Mouse (Mus musculus) forebrain, postnatal 0 days (tissue): ENCODE data around the gene Zbtb32. TPM values are rescaled to one million over a fixed set of nuclear protein-coding genes. Genes with fewer than 3 reads are reported as not detected.

Experiments
- ATAC-seq: fragments of 200-750 bp; cut with Nextera tagmentation; 2 replicates; pipeline ENCODE4 v1.8.0; 2017; ENCODE audit warnings: mild to moderate bottlenecking, moderate library complexity
- DNase-seq: peaks from one replicate; pipeline ENCODE4 v3.0.0-alpha.2; 2015
- H3K27ac ChIP-seq: fragments of 300-500 bp; sonication (generic); 2 replicates; pipeline ENCODE4 v1.5.1; 2014; ENCODE audit warnings: low read depth, mild to moderate bottlenecking, antibody characterized with exemption, low read length, moderate library complexity, mixed read lengths
- H3K27me3 ChIP-seq: fragments of 300-500 bp; sonication (generic); 2 replicates; pipeline ENCODE4 v1.6.1; 2014; ENCODE audit warnings: mild to moderate bottlenecking, low read length, mixed read lengths; ENCODE audit not compliant: insufficient read depth
- H3K36me3 ChIP-seq: fragments of 300-500 bp; sonication (generic); 2 replicates; pipeline ENCODE4 v1.6.1; 2014; ENCODE audit warnings: mild to moderate bottlenecking, moderate library complexity; ENCODE audit not compliant: insufficient read depth
- H3K4me1 ChIP-seq: fragments of 300-500 bp; sonication (generic); 2 replicates; pipeline ENCODE4 v1.6.1; 2014; ENCODE audit warnings: antibody characterized with exemption; ENCODE audit not compliant: insufficient read depth
- H3K4me2 ChIP-seq: fragments of 300-500 bp; sonication (generic); 2 replicates; pipeline ENCODE4 v1.6.1; 2014; ENCODE audit warnings: low read depth, mild to moderate bottlenecking, moderate library complexity
- H3K4me3 ChIP-seq: fragments of 300-500 bp; sonication (generic); 2 replicates; pipeline ENCODE4 v1.5.1; 2014; ENCODE audit warnings: low read depth, low read length, mixed read lengths
- H3K9ac ChIP-seq: fragments of 300-500 bp; sonication (generic); 2 replicates; pipeline ENCODE4 v1.6.1; 2014; ENCODE audit warnings: mild to moderate bottlenecking
- H3K9me3 ChIP-seq: fragments of 300-500 bp; sonication (generic); 2 replicates; pipeline ENCODE4 v1.6.1; 2016; ENCODE audit warnings: low read length
- CTCF ChIP-seq: sonication (generic); IDR thresholded peaks from 2 replicates; pipeline ENCODE4 v1.5.1; 2016; ENCODE audit warnings: antibody characterized with exemption, control low read depth, low read depth
- WGBS: fragments of 180-500 bp; shearing (Covaris S2); extraction: QIAGEN DNeasy Blood & Tissue Kit; methylation state at CpG from one replicate; pipeline ENCODE4 v1.1.7; 2014; 5-methylcytosine and 5-hydroxymethylcytosine counted together
- polyA plus RNA-seq: library from polyadenylated mRNA; unstranded; fragments of >200 nt; fragmentation: Nextera tagmentation; extraction: Ambion mirVana; gene quantifications from 2 replicates; pipeline ENCODE4 v1.2.1, GENCODE M21; 2015
- total RNA-seq: library from RNA; depleted of rRNA; stranded (reverse); fragments of >200 nt; gene quantifications from 2 replicates; pipeline ENCODE4 v1.2.3, GENCODE M21; 2014

Gene Zbtb32
- total and polyA plus RNA-seq, 2 experiments from 2014 or later = 0.17 TPM; not detected in 1

- ATAC-seq (no peak), DNase-seq (no peak)
- whole genome bisulfite sequencing = 87% methylated on average over 5 of the region's 5 CpGs
- Histone ChIP-seq H3K9ac (no peak overlapping the region), H3K27me3 (peaks cover 4% of the 10 kb centered on the region), H3K9me3 (no peaks in the 10 kb centered on the region), H3K4me3 (no peak overlapping the region), H3K36me3 (peaks cover 16% of the 10 kb centered on the region), H3K27ac (no peak overlapping the region), H3K4me1 (no peaks in the 10 kb centered on the region), H3K4me2 (peak overlapping the region; percentile 77)
- TF ChIP-seq CTCF = no peak
Measured at GRCm38 (mm10) chr7:30626647-30627046, 27.9 kb upstream of the Zbtb32 start.

- Histone ChIP-seq H3K4me1 (no peaks in the 10 kb centered on the region), H3K36me3 (peaks cover 21% of the 10 kb centered on the region), H3K4me2 (peak within 1 kb of the TSS; percentile 77), H3K27me3 (no peaks in the 10 kb centered on the region; the same call in 1 of the 2 replicates), H3K9ac (peak within 1 kb of the TSS; percentile 77), H3K4me3 (peak within 1 kb of the TSS; percentile 77), H3K27ac (peak within 1 kb of the TSS; percentile 43; the same call in 1 of the 2 replicates), H3K9me3 (no peaks in the 10 kb centered on the region)
- no peak for TF ChIP-seq CTCF
- DNase-seq (peak; percentile 96), ATAC-seq (peak; percentile 97)
- 2% methylated on average over 44 of the region's 44 CpGs for WGBS
Measured at GRCm38 (mm10) chr7:30625530-30626384, 27.0 kb upstream of the Zbtb32 start, which contains the start of gene Cox6b1. Gene Cox6b1, minus strand, starts transcription at chr7:30626151.

- no peak overlapping the region for H3K4me3 ChIP-seq
- H3K27ac ChIP-seq = no peak overlapping the region
- H3K9me3 ChIP-seq = no peaks in the 10 kb centered on the region
- DNase-seq (no peak), ATAC-seq (no peak)
- H3K4me1 ChIP-seq = no peaks in the 10 kb centered on the region
- peak; percentile 58 for TF ChIP-seq CTCF
- H3K4me2 ChIP-seq = no peak overlapping the region
- H3K9ac ChIP-seq = no peak overlapping the region
- H3K27me3 ChIP-seq = no peaks in the 10 kb centered on the region
- WGBS = 93% methylated on average over 3 of the region's 3 CpGs
- peaks cover 54% of the 10 kb centered on the region for H3K36me3 ChIP-seq
Measured at GRCm38 (mm10) chr7:30619202-30619601, 20.5 kb upstream of the Zbtb32 start.

GRCm38 (mm10) chr7:30618658-30619057, 19.9 kb upstream of the Zbtb32 start:
- no peak overlapping the region for H3K4me2 ChIP-seq
- no peak for DNase-seq
- TF ChIP-seq CTCF = no peak
- H3K4me1 ChIP-seq = no peaks in the 10 kb centered on the region
- peaks cover 54% of the 10 kb centered on the region for H3K36me3 ChIP-seq
- H3K4me3 ChIP-seq = no peak overlapping the region
- ATAC-seq = no peak
- WGBS = 95% methylated on average over 9 of the region's 9 CpGs
- H3K9ac ChIP-seq = no peak overlapping the region
- no peaks in the 10 kb centered on the region for H3K27me3 ChIP-seq
- no peaks in the 10 kb centered on the region for H3K9me3 ChIP-seq
- H3K27ac ChIP-seq = no peak overlapping the region

- Histone ChIP-seq H3K36me3 (peaks cover 34% of the 10 kb centered on the region; the same call in 1 of the 2 replicates), H3K27ac (no peak overlapping the region), H3K27me3 (no peaks in the 10 kb centered on the region), H3K9ac (no peak overlapping the region), H3K4me2 (no peak overlapping the region), H3K4me1 (no peaks in the 10 kb centered on the region), H3K4me3 (no peak overlapping the region), H3K9me3 (no peaks in the 10 kb centered on the region)
- TF ChIP-seq CTCF = no peak
- DNase-seq = no peak
- ATAC-seq = no peak
- WGBS = 53% methylated on average over 5 of the region's 5 CpGs
Measured at GRCm38 (mm10) chr7:30615049-30615760, 16.5 kb upstream of the Zbtb32 start.

GRCm38 (mm10) chr7:30614454-30614853, 15.7 kb upstream of the Zbtb32 start:
- 71% methylated on average over 2 of the region's 2 CpGs for WGBS
- Histone ChIP-seq H3K4me1 (no peaks in the 10 kb centered on the region), H3K36me3 (peaks cover 32% of the 10 kb centered on the region; the same call in 1 of the 2 replicates), H3K27ac (no peak overlapping the region), H3K9me3 (no peaks in the 10 kb centered on the region), H3K27me3 (no peaks in the 10 kb centered on the region), H3K9ac (no peak overlapping the region), H3K4me2 (no peak overlapping the region), H3K4me3 (no peak overlapping the region)
- TF ChIP-seq CTCF = no peak; the same call in 1 of the 2 replicates
- ATAC-seq (no peak), DNase-seq (no peak)

- TF ChIP-seq CTCF = peak; percentile 64
- H3K36me3 ChIP-seq = peaks cover 24% of the 10 kb centered on the region; the same call in 1 of the 2 replicates
- H3K4me2 ChIP-seq = no peak overlapping the region
- ATAC-seq (no peak), DNase-seq (peak; percentile 27)
- H3K27me3 ChIP-seq = no peaks in the 10 kb centered on the region
- no peak overlapping the region for H3K9ac ChIP-seq
- no peak overlapping the region for H3K27ac ChIP-seq
- H3K9me3 ChIP-seq = no peaks in the 10 kb centered on the region
- H3K4me1 ChIP-seq = no peaks in the 10 kb centered on the region
- WGBS = 21% methylated on average over 14 of the region's 14 CpGs
- H3K4me3 ChIP-seq = no peak overlapping the region
Measured at GRCm38 (mm10) chr7:30613529-30614112, 14.9 kb upstream of the Zbtb32 start.
